Mouse (Mus musculus) ES-Bruce4 (cell line): ENCODE data around the gene Ticrr.

Source experiments
- CTCF ChIP-seq: IDR thresholded peaks from one replicate; pipeline ENCODE4 v1.8.1; 2011; ENCODE audit warnings: low read depth, low read length
- EP300 ChIP-seq: IDR thresholded peaks from 2 replicates; pipeline ENCODE4 v1.6.1; 2011; ENCODE audit warnings: low read depth, low read length; ENCODE audit not compliant: insufficient read depth
- POLR2A ChIP-seq: IDR thresholded peaks from one replicate; pipeline ENCODE4 v1.8.1; 2011; ENCODE audit warnings: low read length; ENCODE audit not compliant: insufficient read depth

DNA sequence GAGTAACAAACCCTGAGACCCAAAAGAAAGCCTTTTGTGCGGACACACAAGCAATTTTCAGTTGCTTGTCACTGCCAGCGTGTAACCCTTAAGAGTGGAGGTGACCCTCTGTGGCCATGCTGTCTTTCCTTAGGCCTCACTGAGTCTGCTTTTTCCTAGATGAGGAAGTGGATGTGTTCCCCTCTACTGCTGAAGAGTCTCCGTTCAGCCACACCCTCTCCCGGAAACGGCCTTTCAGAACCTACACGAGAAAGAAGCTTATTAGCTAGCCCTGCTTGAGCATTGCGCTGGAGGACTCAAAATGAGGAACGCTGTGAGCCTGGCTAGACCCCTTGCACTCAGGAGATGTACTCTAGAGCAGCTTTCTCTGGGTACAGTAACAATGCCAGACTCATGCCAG, 36.5 kb downstream of the Ticrr start:
- TF ChIP-seq CTCF (no peak), POLR2A (no peak), EP300 (no peak)
